Mouse (Mus musculus): ENCODE results near the gene Stk25. TPM values are rescaled to one million over a fixed set of nuclear protein-coding genes. Genes with fewer than 3 reads are reported as not detected.
A peak's percentile ranks its signal among the peaks of the same experiment; 100 is the strongest.

The Stk25 gene
- polyA plus RNA-seq, 1 experiment, result 305 TPM

DNA sequence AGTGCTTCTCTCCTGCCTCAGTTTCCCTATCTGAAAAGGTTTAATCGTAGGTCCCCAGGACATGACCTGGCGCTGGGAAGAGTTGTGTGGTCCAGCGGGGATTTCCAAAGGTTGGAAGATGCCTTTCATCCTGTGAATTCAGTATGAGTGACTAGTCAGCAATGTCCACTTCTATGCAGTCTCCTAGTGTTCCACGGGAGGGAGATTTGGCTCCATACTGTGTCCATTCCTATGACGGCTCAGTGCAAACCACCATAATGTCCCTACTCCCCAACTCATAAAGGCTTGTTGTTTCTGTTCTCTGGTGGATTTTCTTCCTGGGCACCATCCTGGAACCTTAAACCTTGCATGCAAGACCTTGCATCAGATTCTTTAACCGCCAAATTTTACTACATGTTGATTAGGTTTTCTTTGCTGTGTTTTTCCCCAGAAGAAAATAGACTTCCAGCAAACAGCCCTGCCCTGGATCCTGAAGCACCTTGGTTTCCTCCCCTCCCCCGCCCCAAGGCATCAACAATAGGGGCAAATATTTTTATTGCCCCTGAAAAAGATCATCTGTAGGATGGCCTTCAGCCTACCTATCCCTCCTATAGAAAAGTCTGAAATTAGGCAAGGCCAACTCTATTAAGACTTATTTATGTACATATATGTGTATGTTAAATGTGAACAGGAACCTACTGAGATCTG lies 22.1 kb downstream of the Stk25 start:
- peak overlapping the region; percentile 91 for H3K4me3 ChIP-seq (replicated peaks; ENCODE audit: insufficient read depth, low read depth, low read length)
- TF ChIP-seq POLR2A (IDR thresholded peaks at IDR 0.05; ENCODE audit: borderline replicate concordance, insufficient read depth, low read length) (no peak), CTCF (IDR thresholded peaks at IDR 0.05; ENCODE audit: borderline replicate concordance, insufficient read depth, low read depth, low read length) (no peak)
- DNase-seq, result no peak
- peak overlapping the region; percentile 93 for H3K27ac ChIP-seq (ENCODE audit: insufficient read depth, low read length)
- 25% methylated on average over 7 of the region's 7 CpGs for WGBS
- H3K27me3 ChIP-seq (ENCODE audit: control insufficient read depth, insufficient read depth, low read length), result no peaks in the 10 kb centered on the region
- peaks cover 6% of the 10 kb centered on the region; the same call in 1 of the 2 replicates for H3K4me1 ChIP-seq (ENCODE audit: control insufficient read depth, insufficient read depth, low read length)

DNA sequence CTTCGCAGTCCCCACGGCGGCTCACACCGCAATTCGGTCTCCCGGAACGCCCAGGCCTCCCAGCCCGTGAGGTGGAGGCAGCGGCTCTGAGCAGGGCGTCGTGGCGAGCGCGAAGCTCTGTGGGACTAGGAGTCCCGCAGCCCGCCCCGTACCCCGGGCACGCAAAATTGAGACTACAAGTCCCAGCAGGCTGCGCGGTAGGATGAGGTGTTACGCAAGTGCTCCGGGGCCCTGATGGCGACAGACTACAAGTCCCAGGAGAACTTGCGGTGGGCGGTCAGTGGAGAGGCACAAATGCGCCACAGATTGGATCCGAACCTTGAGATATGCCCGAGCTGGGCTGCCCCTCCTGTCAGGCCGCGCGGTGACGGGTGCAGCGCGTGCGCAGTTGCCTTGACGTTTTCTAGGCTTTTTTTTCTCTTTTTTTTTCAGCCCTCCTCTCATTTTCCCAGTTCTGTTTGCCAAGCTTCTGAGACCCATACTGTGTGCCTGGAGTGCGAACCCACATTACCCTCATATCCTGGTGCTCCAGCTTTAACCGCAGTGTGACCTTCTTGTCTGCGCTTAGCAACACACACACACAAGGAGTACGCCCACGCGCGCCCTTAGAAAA lies 22.8 kb downstream of the Stk25 start:
- H3K27ac ChIP-seq (ENCODE audit: insufficient read depth, low read length), result peak overlapping the region; percentile 93
- H3K27me3 ChIP-seq (ENCODE audit: control insufficient read depth, insufficient read depth, low read length), result no peaks in the 10 kb centered on the region
- WGBS, result under 1% methylated on average over 44 of the region's 44 CpGs
- peaks cover 6% of the 10 kb centered on the region; the same call in 1 of the 2 replicates for H3K4me1 ChIP-seq (ENCODE audit: control insufficient read depth, insufficient read depth, low read length)
- DNase-seq, result peak; percentile 98 to 100
- peak; percentile 60 for TF ChIP-seq POLR2A (IDR thresholded peaks at IDR 0.05; ENCODE audit: borderline replicate concordance, insufficient read depth, low read length)
- no peak for TF ChIP-seq CTCF (IDR thresholded peaks at IDR 0.05; ENCODE audit: borderline replicate concordance, insufficient read depth, low read depth, low read length)
- H3K4me3 ChIP-seq (replicated peaks; ENCODE audit: insufficient read depth, low read depth, low read length), result peak overlapping the region; percentile 91

DNA sequence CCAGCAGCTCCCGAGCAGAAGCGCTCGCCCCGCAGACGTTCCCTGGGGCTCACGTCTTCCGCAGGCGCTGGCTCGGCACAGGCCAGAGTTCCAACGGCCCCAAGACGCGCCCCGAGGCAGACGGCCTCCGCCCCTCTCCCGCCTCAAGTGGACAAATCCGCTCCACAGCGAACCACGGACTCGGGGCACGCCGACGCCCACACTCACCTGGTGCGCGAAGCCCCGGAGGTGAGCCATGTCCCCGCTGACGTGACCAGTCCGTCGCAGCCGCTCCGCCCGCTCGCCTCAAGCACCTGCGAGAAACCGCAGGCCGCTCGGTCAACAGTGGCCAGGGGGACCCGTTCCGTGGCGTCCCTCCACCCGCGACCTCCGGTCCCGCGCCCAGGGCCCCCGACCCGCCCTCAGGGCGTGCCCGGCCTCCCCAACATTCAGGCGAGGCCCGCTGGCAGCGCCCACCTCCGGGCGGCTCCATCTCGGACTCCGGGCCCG lies 23.3 kb downstream of the Stk25 start:
- under 1% methylated on average over 58 of the region's 58 CpGs for WGBS
- H3K27me3 ChIP-seq (ENCODE audit: control insufficient read depth, insufficient read depth, low read length), result no peaks in the 10 kb centered on the region
- no peak for DNase-seq
- peak overlapping the region; percentile 26 for H3K27ac ChIP-seq (ENCODE audit: insufficient read depth, low read length)
- peaks cover 6% of the 10 kb centered on the region; the same call in 1 of the 2 replicates for H3K4me1 ChIP-seq (ENCODE audit: control insufficient read depth, insufficient read depth, low read length)
- no peak for TF ChIP-seq POLR2A (IDR thresholded peaks at IDR 0.05; ENCODE audit: borderline replicate concordance, insufficient read depth, low read length)
- peak overlapping the region; percentile 54 for H3K4me3 ChIP-seq (replicated peaks; ENCODE audit: insufficient read depth, low read depth, low read length)

DNA sequence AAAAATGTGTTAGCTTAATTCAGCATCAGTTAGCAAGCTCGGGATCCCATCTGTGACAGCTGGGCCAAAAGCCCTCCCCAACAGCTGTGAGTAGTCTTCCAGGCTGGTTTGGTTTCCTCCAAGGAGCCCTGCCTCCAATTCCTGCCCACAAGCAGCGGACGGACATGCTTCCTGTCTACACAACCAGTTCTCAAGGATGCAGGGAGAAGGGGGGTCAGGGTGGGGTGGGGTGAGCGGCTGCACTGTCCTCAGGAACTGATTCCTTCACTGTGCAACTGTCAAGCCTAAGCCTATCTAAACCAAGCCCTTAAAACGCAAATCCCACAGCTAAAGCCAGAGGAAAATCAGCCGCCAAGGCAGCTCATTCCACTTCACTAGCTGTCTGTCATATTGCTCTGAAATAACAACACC lies 24.0 kb downstream of the Stk25 start:
- Histone ChIP-seq H3K4me1 (ENCODE audit: control insufficient read depth, insufficient read depth, low read length) (peaks cover 6% of the 10 kb centered on the region; the same call in 1 of the 2 replicates), H3K4me3 (replicated peaks; ENCODE audit: insufficient read depth, low read depth, low read length) (peak overlapping the region; percentile 54), H3K27me3 (ENCODE audit: control insufficient read depth, insufficient read depth, low read length) (no peaks in the 10 kb centered on the region), H3K27ac (ENCODE audit: insufficient read depth, low read length) (peak overlapping the region; percentile 26)
- no peak for TF ChIP-seq POLR2A (IDR thresholded peaks at IDR 0.05; ENCODE audit: borderline replicate concordance, insufficient read depth, low read length)
- no peak for TF ChIP-seq CTCF (IDR thresholded peaks at IDR 0.05; ENCODE audit: borderline replicate concordance, insufficient read depth, low read depth, low read length)
- DNase-seq, result peak; percentile 30
- 1% methylated on average over 6 of the region's 6 CpGs for WGBS

DNA sequence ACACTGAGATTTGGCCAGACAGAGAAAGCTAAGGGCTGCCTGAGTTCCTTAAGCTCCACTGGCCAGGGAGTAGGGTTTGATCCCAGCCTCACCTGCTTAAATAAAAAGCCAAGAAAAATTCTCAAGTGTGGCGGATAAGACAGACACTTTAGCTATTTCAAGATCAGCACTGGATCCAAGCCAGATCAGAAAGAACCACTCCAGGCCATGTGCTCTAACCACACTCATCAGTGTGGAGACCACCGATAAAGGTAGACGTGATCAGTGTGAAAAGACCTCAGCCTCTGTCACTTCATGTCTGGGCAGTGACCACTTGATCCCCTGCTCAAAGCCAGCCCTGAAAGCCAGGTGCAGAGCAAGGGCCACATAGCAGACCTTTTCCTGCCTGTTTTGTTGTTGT lies 25.7 kb downstream of the Stk25 start:
- Histone ChIP-seq H3K4me3 (replicated peaks; ENCODE audit: insufficient read depth, low read depth, low read length) (no peak overlapping the region), H3K4me1 (ENCODE audit: control insufficient read depth, insufficient read depth, low read length) (peaks cover 6% of the 10 kb centered on the region; the same call in 1 of the 2 replicates), H3K27ac (ENCODE audit: insufficient read depth, low read length) (no peak overlapping the region), H3K27me3 (ENCODE audit: control insufficient read depth, insufficient read depth, low read length) (no peaks in the 10 kb centered on the region)
- WGBS, result 57% methylated on average over 3 of the region's 3 CpGs
- TF ChIP-seq CTCF (IDR thresholded peaks at IDR 0.05; ENCODE audit: borderline replicate concordance, insufficient read depth, low read depth, low read length), result no peak
- TF ChIP-seq POLR2A (IDR thresholded peaks at IDR 0.05; ENCODE audit: borderline replicate concordance, insufficient read depth, low read length), result no peak
- no peak for DNase-seq

DNA sequence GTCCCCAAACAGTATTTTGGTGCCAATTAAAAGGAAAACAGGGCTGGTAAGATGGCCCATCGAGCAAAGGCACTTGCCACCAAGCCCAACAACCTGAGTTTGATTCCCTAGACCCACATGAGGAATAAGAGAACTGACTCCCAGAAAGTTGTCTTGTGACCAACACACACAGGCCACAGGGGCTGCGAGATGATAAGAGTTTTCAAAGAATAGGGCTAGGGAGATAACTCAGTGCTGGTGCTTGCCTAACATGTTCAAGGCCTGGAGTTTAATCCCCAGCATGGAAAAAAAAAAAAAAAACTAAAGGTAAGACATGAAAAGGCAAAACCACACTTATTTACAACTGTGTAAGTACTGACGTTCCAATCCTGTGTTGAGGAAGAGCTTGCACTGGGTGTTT lies 27.7 kb downstream of the Stk25 start:
- TF ChIP-seq POLR2A (IDR thresholded peaks at IDR 0.05; ENCODE audit: borderline replicate concordance, insufficient read depth, low read length), result no peak
- TF ChIP-seq CTCF (IDR thresholded peaks at IDR 0.05; ENCODE audit: borderline replicate concordance, insufficient read depth, low read depth, low read length), result no peak
- Histone ChIP-seq H3K4me1 (ENCODE audit: control insufficient read depth, insufficient read depth, low read length) (peaks cover 6% of the 10 kb centered on the region; the same call in 1 of the 2 replicates), H3K27ac (ENCODE audit: insufficient read depth, low read length) (no peak overlapping the region), H3K4me3 (replicated peaks; ENCODE audit: insufficient read depth, low read depth, low read length) (no peak overlapping the region), H3K27me3 (ENCODE audit: control insufficient read depth, insufficient read depth, low read length) (no peaks in the 10 kb centered on the region)
- 96% methylated on average over 3 of the region's 3 CpGs for WGBS
- DNase-seq, result no peak

DNA sequence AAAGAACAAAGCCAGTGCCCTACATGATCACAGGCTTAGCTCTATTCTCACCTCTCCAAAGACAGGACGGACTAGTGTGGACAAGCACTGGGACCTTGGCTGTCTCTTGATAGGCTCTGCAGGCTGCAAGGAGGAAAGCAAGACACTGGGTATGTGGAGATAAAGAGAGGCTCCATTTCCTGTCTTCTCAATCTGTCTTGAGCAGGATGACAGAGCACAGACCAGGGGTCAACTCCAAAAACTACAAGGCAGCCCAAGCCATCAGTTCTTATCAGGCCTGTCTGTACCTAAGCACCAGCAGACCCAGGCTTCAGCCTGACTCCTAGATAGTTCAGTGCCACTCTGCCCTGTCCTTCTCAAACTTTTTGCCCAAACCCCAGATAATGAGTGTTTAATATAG lies 34.0 kb downstream of the Stk25 start:
- H3K4me1 ChIP-seq (ENCODE audit: control insufficient read depth, insufficient read depth, low read length), result no peaks in the 10 kb centered on the region
- H3K27me3 ChIP-seq (ENCODE audit: control insufficient read depth, insufficient read depth, low read length), result no peaks in the 10 kb centered on the region
- no peak overlapping the region for H3K4me3 ChIP-seq (replicated peaks; ENCODE audit: insufficient read depth, low read depth, low read length)
- no peak overlapping the region for H3K27ac ChIP-seq (ENCODE audit: insufficient read depth, low read length)
- WGBS, result 97% methylated on average over 1 of the region's 1 CpGs
- TF ChIP-seq CTCF (IDR thresholded peaks at IDR 0.05; ENCODE audit: borderline replicate concordance, insufficient read depth, low read depth, low read length) (no peak), POLR2A (IDR thresholded peaks at IDR 0.05; ENCODE audit: borderline replicate concordance, insufficient read depth, low read length) (no peak)
- no peak for DNase-seq

DNA sequence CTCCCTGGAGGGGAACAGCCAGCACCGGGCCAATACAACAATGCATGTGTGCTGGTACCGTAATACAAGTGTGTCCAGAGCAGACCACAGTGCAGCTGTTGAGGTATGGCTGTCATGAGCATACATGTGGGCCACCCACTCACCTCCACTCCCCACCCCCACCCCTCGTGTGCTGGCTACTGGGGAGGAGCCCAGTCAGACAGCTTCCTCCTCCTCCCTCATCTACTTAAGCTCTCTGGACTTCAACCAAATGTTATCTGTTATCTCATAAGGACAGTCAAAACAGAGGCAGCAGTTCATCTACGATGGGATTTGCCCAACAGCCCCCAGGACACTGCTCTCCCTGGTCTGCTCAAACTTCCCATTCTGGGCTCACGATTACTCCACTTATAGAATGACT lies 39.5 kb downstream of the Stk25 start:
- 82% methylated on average over 5 of the region's 5 CpGs for WGBS
- Histone ChIP-seq H3K4me1 (ENCODE audit: control insufficient read depth, insufficient read depth, low read length) (no peaks in the 10 kb centered on the region), H3K27me3 (ENCODE audit: control insufficient read depth, insufficient read depth, low read length) (no peaks in the 10 kb centered on the region), H3K4me3 (replicated peaks; ENCODE audit: insufficient read depth, low read depth, low read length) (no peak overlapping the region), H3K27ac (ENCODE audit: insufficient read depth, low read length) (no peak overlapping the region)
- TF ChIP-seq POLR2A (IDR thresholded peaks at IDR 0.05; ENCODE audit: borderline replicate concordance, insufficient read depth, low read length) (no peak), CTCF (IDR thresholded peaks at IDR 0.05; ENCODE audit: borderline replicate concordance, insufficient read depth, low read depth, low read length) (no peak)
- no peak for DNase-seq

All from cerebellum, adult 2 months (tissue).